15 mouse cellular contexts compared by ENCODE assay signal in genomic region chr13:55494257-55494656, GRCm38 (mm10). TPM values are rescaled to one million over a fixed set of nuclear protein-coding genes. Genes with fewer than 3 reads are reported as not detected.
DNase-seq lines count a peak whose midpoint lies in the region; ATAC-seq and TF ChIP-seq lines count a peak whose summit lies in the region.
"Had no signal": no experiment of that assay in that cellular context is flagged by ENCODE, and none has a peak within 500 bp of the region (broad histone marks: within the 10 kb centered on the region; RNA-seq: fewer than 3 reads in every experiment).

No protein-coding gene starts in this region.

- peaks cover 20% of the 10 kb centered on the region for H3K36me3 ChIP-seq in forebrain, embryonic 10.5 days (replicated peaks)
- H3K36me3 ChIP-seq in forebrain, postnatal 0 days (ENCODE audit: insufficient read depth), result peaks cover 7% of the 10 kb centered on the region; the same call in 1 of the 2 replicates
- peaks cover 2% of the 10 kb centered on the region; the same call in 1 of the 2 replicates for H3K36me3 ChIP-seq in forebrain, embryonic 16.5 days (ENCODE audit: control insufficient read depth, insufficient read depth)

- no peak overlapping the region for H3K4me2 ChIP-seq in forebrain, postnatal 0 days (ENCODE audit: low read depth)
- no peak overlapping the region for H3K4me2 ChIP-seq in forebrain, embryonic 16.5 days (ENCODE audit: low read length)

- DNase-seq in forebrain, embryonic 10.5 days (ENCODE audit: extremely low spot score, low spot score), result no peak
- DNase-seq in forebrain, postnatal 0 days, result no peak
- DNase-seq in kidney, postnatal 10 days, result peak; percentile 6
- DNase-seq in kidney, postnatal 25 days, result no peak
- peak; percentile 44 for DNase-seq in brain, embryonic 14.5 days (ENCODE audit: low read depth)
- DNase-seq in spleen, adult 18-20 months, result no peak
- DNase-seq in left cerebral cortex, postnatal 10 days (ENCODE audit: extremely low spot score in 1 of 2, low spot score in 2 of 2), result no peak
- DNase-seq: kidney, adult 2 months; right cerebral cortex, postnatal 25 days had no signal

- H3K27me3 ChIP-seq in forebrain, embryonic 10.5 days (ENCODE audit: poor library complexity, severe bottlenecking), result peaks cover 13% of the 10 kb centered on the region; the same call in 1 of the 2 replicates
- no peaks in the 10 kb centered on the region for H3K27me3 ChIP-seq in forebrain, postnatal 0 days (ENCODE audit: insufficient read depth, low read length)
- H3K27me3 ChIP-seq in forebrain, embryonic 16.5 days (replicated peaks; ENCODE audit: control insufficient read depth, insufficient read depth, low read length), result no peaks in the 10 kb centered on the region
- H3K27me3 ChIP-seq: hindbrain, embryonic 15.5 days; limb, embryonic 12.5 days; Patski had no signal

- H3K9me3 ChIP-seq in forebrain, embryonic 10.5 days, result no peaks in the 10 kb centered on the region
- no peaks in the 10 kb centered on the region for H3K9me3 ChIP-seq in forebrain, postnatal 0 days (ENCODE audit: low read length)
- H3K9me3 ChIP-seq in forebrain, embryonic 16.5 days (ENCODE audit: control insufficient read depth, low read length), result no peaks in the 10 kb centered on the region
- H3K9me3 ChIP-seq: hindbrain, embryonic 15.5 days; limb, embryonic 12.5 days had no signal

- peak overlapping the region; percentile 66 for H3K27ac ChIP-seq in forebrain, embryonic 10.5 days
- no peak overlapping the region for H3K27ac ChIP-seq in forebrain, postnatal 0 days (ENCODE audit: low read depth, low read length)
- 0 out of 2 replicates have a peak overlapping the region, but pooled peaks have one; percentile 8 for H3K27ac ChIP-seq in forebrain, embryonic 16.5 days (ENCODE audit: low read length)
- H3K27ac ChIP-seq: hindbrain, embryonic 15.5 days; limb, embryonic 12.5 days; liver, embryonic 14.5 days had no signal

- intact Hi-C loops in left cerebral cortex, postnatal 10 days (cut with DNase I), result no loop called here

- no peak for TF ChIP-seq CTCF in forebrain, postnatal 0 days (IDR thresholded peaks at IDR 0.05; ENCODE audit: low read depth)
- TF ChIP-seq CTCF in brain, embryonic 14.5 days (IDR thresholded peaks at IDR 0.05; ENCODE audit: borderline replicate concordance, extremely low read depth, insufficient read depth, insufficient read length), result no peak

- WGBS in forebrain, embryonic 10.5 days, result 19% methylated on average over 2 of the region's 2 CpGs
- WGBS in forebrain, postnatal 0 days, result 34% methylated on average over 2 of the region's 2 CpGs
- WGBS in forebrain, embryonic 16.5 days, result 29% methylated on average over 2 of the region's 2 CpGs

- H3K4me1 ChIP-seq in forebrain, embryonic 10.5 days, result peaks cover 42% of the 10 kb centered on the region
- peaks cover 22% of the 10 kb centered on the region for H3K4me1 ChIP-seq in forebrain, postnatal 0 days (ENCODE audit: insufficient read depth)
- peaks cover 32% of the 10 kb centered on the region for H3K4me1 ChIP-seq in forebrain, embryonic 16.5 days (replicated peaks; ENCODE audit: control insufficient read depth, insufficient read depth, low read length)

- no peak overlapping the region for H3K9ac ChIP-seq in forebrain, postnatal 0 days
- H3K9ac ChIP-seq in forebrain, embryonic 16.5 days (replicated peaks; ENCODE audit: low read depth, low read length), result no peak overlapping the region
- H3K9ac ChIP-seq: hindbrain, embryonic 15.5 days; limb, embryonic 12.5 days; liver, embryonic 14.5 days had no signal

- ATAC-seq in forebrain, postnatal 0 days, result no peak
- peak; percentile 8; the same call in 1 of the 2 replicates for ATAC-seq in forebrain, embryonic 16.5 days
- ATAC-seq: Patski had no signal

- H3K4me3 ChIP-seq in forebrain, embryonic 10.5 days, result 0 out of 2 replicates have a peak overlapping the region, but pooled peaks have one; percentile 1
- no peak overlapping the region for H3K4me3 ChIP-seq in forebrain, postnatal 0 days (ENCODE audit: low read depth, low read length)
- H3K4me3 ChIP-seq in forebrain, embryonic 16.5 days (replicated peaks; ENCODE audit: low read length), result no peak overlapping the region
- H3K4me3 ChIP-seq: hindbrain, embryonic 15.5 days; limb, embryonic 12.5 days; megakaryocyte, embryonic 14.5 days had no signal

- TF ChIP-seq POLR2A in brain, embryonic 14.5 days (IDR thresholded peaks at IDR 0.05; ENCODE audit: borderline replicate concordance, extremely low read depth, insufficient read depth, insufficient read length, poor library complexity, severe bottlenecking), result no peak

RNA-seq across cellular contexts. Expression of gene Dbn1, which starts 6.3 kb away (rescaled TPM):
- 346 and 355 TPM in 2 replicates for polyA plus RNA-seq in forebrain, embryonic 10.5 days (2016; fragmentation: Nextera tagmentation; extraction: Ambion mirVana)
- total RNA-seq in forebrain, postnatal 0 days (2014; rRNA removed), result 545 and 619 TPM in 2 replicates
- polyA plus RNA-seq in forebrain, postnatal 0 days (2015; fragmentation: Nextera tagmentation; extraction: Ambion mirVana), result 603 and 619 TPM in 2 replicates
- 809 and 867 TPM in 2 replicates for polyA plus RNA-seq in brain, embryonic 14.5 days (2012; rRNA removed)
- polyA plus RNA-seq in forebrain, embryonic 16.5 days (2015; fragmentation: Nextera tagmentation; extraction: Ambion mirVana), result 792 and 816 TPM in 2 replicates
- 100 to 1,000 TPM; 350 to 366 TPM for total RNA-seq in left cerebral cortex, postnatal 10 days (2021)

RNA-seq across cellular contexts. Expression of gene Pdlim7, which starts 19.2 kb away (rescaled TPM):
- polyA plus RNA-seq in forebrain, embryonic 10.5 days (2016; fragmentation: Nextera tagmentation; extraction: Ambion mirVana), result 200 and 209 TPM in 2 replicates
- total RNA-seq in forebrain, postnatal 0 days (2014; rRNA removed), result 26.6 and 36.7 TPM in 2 replicates
- 114 and 115 TPM in 2 replicates for polyA plus RNA-seq in forebrain, postnatal 0 days (2015; fragmentation: Nextera tagmentation; extraction: Ambion mirVana)
- polyA plus RNA-seq in brain, embryonic 14.5 days (2012; rRNA removed), result 118 and 126 TPM in 2 replicates
- polyA plus RNA-seq in forebrain, embryonic 16.5 days (2015; fragmentation: Nextera tagmentation; extraction: Ambion mirVana), result 132 and 147 TPM in 2 replicates
- 10 to 100 TPM; 60.1 to 61.4 TPM for total RNA-seq in left cerebral cortex, postnatal 10 days (2021)

RNA-seq across cellular contexts. Expression of gene Prr7, which starts 30.2 kb away (rescaled TPM):
- 0.75 and 0.88 TPM in 2 replicates for polyA plus RNA-seq in forebrain, embryonic 10.5 days (2016; fragmentation: Nextera tagmentation; extraction: Ambion mirVana)
- 108 and 118 TPM in 2 replicates for total RNA-seq in forebrain, postnatal 0 days (2014; rRNA removed)
- polyA plus RNA-seq in forebrain, postnatal 0 days (2015; fragmentation: Nextera tagmentation; extraction: Ambion mirVana), result 7.8 and 8.7 TPM in 2 replicates
- polyA plus RNA-seq in brain, embryonic 14.5 days (2012; rRNA removed), result 75.5 and 77.4 TPM in 2 replicates
- polyA plus RNA-seq in forebrain, embryonic 16.5 days (2015; fragmentation: Nextera tagmentation; extraction: Ambion mirVana), result 4.1 and 4.3 TPM in 2 replicates
- 100 to 1,000 TPM in 1 of 2 experiments, 10 to 100 TPM in 1; 91.9 to 103 TPM for total RNA-seq in left cerebral cortex, postnatal 10 days (2021)

RNA-seq across cellular contexts. Expression of gene Dok3, which starts 34.8 kb away (rescaled TPM):
- 3.3 and 4.2 TPM in 2 replicates for polyA plus RNA-seq in forebrain, embryonic 10.5 days (2016; fragmentation: Nextera tagmentation; extraction: Ambion mirVana)
- total RNA-seq in forebrain, postnatal 0 days (2014; rRNA removed), result 2.5 and 4.8 TPM in 2 replicates
- polyA plus RNA-seq in forebrain, postnatal 0 days (2015; fragmentation: Nextera tagmentation; extraction: Ambion mirVana), result 0.82 TPM in 2 replicates
- 15.9 and 20.0 TPM in 2 replicates for polyA plus RNA-seq in brain, embryonic 14.5 days (2012; rRNA removed)
- 3.1 and 4.6 TPM in 2 replicates for polyA plus RNA-seq in forebrain, embryonic 16.5 days (2015; fragmentation: Nextera tagmentation; extraction: Ambion mirVana)
- 1 to 10 TPM; 4.3 to 4.5 TPM for total RNA-seq in left cerebral cortex, postnatal 10 days (2021)

RNA-seq across cellular contexts. Expression of gene Ddx41, which starts 42.2 kb away (rescaled TPM):
- polyA plus RNA-seq in forebrain, embryonic 10.5 days (2016; fragmentation: Nextera tagmentation; extraction: Ambion mirVana), result 96.5 and 98.2 TPM in 2 replicates
- total RNA-seq in forebrain, postnatal 0 days (2014; rRNA removed), result 65.2 and 69.6 TPM in 2 replicates
- polyA plus RNA-seq in forebrain, postnatal 0 days (2015; fragmentation: Nextera tagmentation; extraction: Ambion mirVana), result 46.1 and 51.7 TPM in 2 replicates
- 92.4 and 109 TPM in 2 replicates for polyA plus RNA-seq in brain, embryonic 14.5 days (2012; rRNA removed)
- polyA plus RNA-seq in forebrain, embryonic 16.5 days (2015; fragmentation: Nextera tagmentation; extraction: Ambion mirVana), result 67.3 and 70.6 TPM in 2 replicates
- total RNA-seq in left cerebral cortex, postnatal 10 days (2021), result 10 to 100 TPM; 42.0 to 43.4 TPM

Comparison
In these comparisons a context has a peak if more than half of its experiments do, and no peak if none do; other contexts are left out.
1. DNase-seq: peak in kidney, postnatal 10 days (single experiment) and brain, embryonic 14.5 days (single experiment); none in forebrain, embryonic 10.5 days (single experiment), forebrain, postnatal 0 days (single experiment), kidney, postnatal 25 days (0 of 2), spleen, adult 18-20 months (0 of 2) and left cerebral cortex, postnatal 10 days (0 of 2).